Mouse (Mus musculus) limb, embryonic 10.5 days (tissue): Measurements from ENCODE around the gene Gm11444. TPM values are rescaled to one million over a fixed set of nuclear protein-coding genes. Genes with fewer than 3 reads are reported as not detected.

Experiments used
- DNase-seq: peaks from one replicate; pipeline ENCODE4 v3.0.0-alpha.2; 2017; ENCODE audit warnings: low spot score
- H3K27ac ChIP-seq: fragments of 300-500 bp; sonication (generic); 2 replicates; pipeline ENCODE4 v1.5.1; 2016; ENCODE audit warnings: mild to moderate bottlenecking
- H3K27me3 ChIP-seq: fragments of 300-500 bp; sonication (generic); 2 replicates; pipeline ENCODE4 v1.6.1; 2016; ENCODE audit warnings: low read depth, mild to moderate bottlenecking; ENCODE audit not compliant: poor library complexity, severe bottlenecking
- H3K36me3 ChIP-seq: fragments of 300-500 bp; sonication (generic); 2 replicates; pipeline ENCODE4 v1.6.1; 2016; ENCODE audit warnings: mild to moderate bottlenecking, moderate library complexity
- H3K4me1 ChIP-seq: fragments of 300-500 bp; sonication (generic); 2 replicates; pipeline ENCODE4 v1.6.1; 2016
- H3K4me3 ChIP-seq: fragments of 300-500 bp; sonication (generic); 2 replicates; pipeline ENCODE4 v1.5.1; 2016; ENCODE audit warnings: mild to moderate bottlenecking, moderate library complexity
- H3K9me3 ChIP-seq: fragments of 300-500 bp; sonication (generic); replicated peaks from 2 replicates; pipeline ENCODE4 v1.6.1; 2016; ENCODE audit warnings: mild to moderate bottlenecking
- WGBS: fragments of 180-500 bp; shearing (Covaris S2); methylation state at CpG from one replicate; pipeline ENCODE4 v1.1.7; 2016; 5-methylcytosine and 5-hydroxymethylcytosine counted together
- polyA plus RNA-seq: library from polyadenylated mRNA; unstranded; fragments of >200 nt; fragmentation: Nextera tagmentation; extraction: Ambion mirVana; gene quantifications from 2 replicates; pipeline ENCODE4 v1.2.1, GENCODE M21; 2016

Gm11444 gene
- polyA plus RNA-seq, 1 experiment from 2014 or later: not detected

GRCm38 (mm10) chr11:85845921-85846320 is 4.2 kb downstream of the Gm11444 start:
- no peaks in the 10 kb centered on the region for H3K9me3 ChIP-seq
- H3K27me3 ChIP-seq: peaks cover 57% of the 10 kb centered on the region
- 42% methylated on average over 5 of the region's 5 CpGs for WGBS
- peaks cover under 1% of the 10 kb centered on the region; the same call in 1 of the 2 replicates for H3K36me3 ChIP-seq
- H3K4me1 ChIP-seq: peaks cover 57% of the 10 kb centered on the region
- no peak overlapping the region for H3K27ac ChIP-seq
- DNase-seq: peak; percentile 31
- no peak overlapping the region for H3K4me3 ChIP-seq

- peak overlapping the region; percentile 67 for H3K4me3 ChIP-seq
- WGBS: 37% methylated on average over 5 of the region's 5 CpGs
- H3K9me3 ChIP-seq: no peaks in the 10 kb centered on the region
- peaks cover 62% of the 10 kb centered on the region for H3K27me3 ChIP-seq
- DNase-seq: no peak
- H3K36me3 ChIP-seq: peaks cover 10% of the 10 kb centered on the region
- peak overlapping the region; percentile 86; the same call in 1 of the 2 replicates for H3K27ac ChIP-seq
- H3K4me1 ChIP-seq: peaks cover 59% of the 10 kb centered on the region
Observed at GRCm38 (mm10) chr11:85844971-85845370, 5.2 kb downstream of the Gm11444 start.

- H3K4me1 ChIP-seq: peaks cover 59% of the 10 kb centered on the region
- peaks cover 65% of the 10 kb centered on the region for H3K27me3 ChIP-seq
- peak overlapping the region; percentile 67 for H3K4me3 ChIP-seq
- under 1% methylated on average over 54 of the region's 54 CpGs for WGBS
- H3K9me3 ChIP-seq: no peaks in the 10 kb centered on the region
- peak; percentile 98 for DNase-seq
- peaks cover 11% of the 10 kb centered on the region for H3K36me3 ChIP-seq
- H3K27ac ChIP-seq: peak overlapping the region; percentile 86
Observed at GRCm38 (mm10) chr11:85844144-85844965, 5.8 kb downstream of the Gm11444 start.

- peak; percentile 92 for DNase-seq
- Histone ChIP-seq H3K4me3 (peak overlapping the region; percentile 67), H3K36me3 (peaks cover 12% of the 10 kb centered on the region), H3K27me3 (peaks cover 76% of the 10 kb centered on the region), H3K9me3 (no peaks in the 10 kb centered on the region), H3K27ac (peak overlapping the region; percentile 86), H3K4me1 (peaks cover 55% of the 10 kb centered on the region)
- under 1% methylated on average over 18 of the region's 18 CpGs for WGBS
Observed at GRCm38 (mm10) chr11:85843347-85843692, 6.8 kb downstream of the Gm11444 start.

- Histone ChIP-seq H3K4me3 (peak overlapping the region; percentile 67), H3K4me1 (peaks cover 60% of the 10 kb centered on the region)
- WGBS: 5% methylated on average over 24 of the region's 24 CpGs
Observed at GRCm38 (mm10) chr11:85842596-85843346, 7.4 kb downstream of the Gm11444 start.

GRCm38 (mm10) chr11:85841980-85842379 is 8.2 kb downstream of the Gm11444 start:
- H3K4me1 ChIP-seq: peaks cover 68% of the 10 kb centered on the region
- peak overlapping the region; percentile 70 for H3K27ac ChIP-seq
- H3K4me3 ChIP-seq: peak overlapping the region; percentile 67
- peaks cover 83% of the 10 kb centered on the region for H3K27me3 ChIP-seq
- H3K9me3 ChIP-seq: no peaks in the 10 kb centered on the region
- peaks cover 23% of the 10 kb centered on the region for H3K36me3 ChIP-seq
- under 1% methylated on average over 32 of the region's 32 CpGs for WGBS
- peak; percentile 91 for DNase-seq

More at GRCm38 (mm10) chr11:85842596-85843346, 7.4 kb downstream of the Gm11444 start:
- Histone ChIP-seq H3K36me3 (peaks cover 18% of the 10 kb centered on the region), H3K9me3 (no peaks in the 10 kb centered on the region), H3K27ac (peak overlapping the region; percentile 86), H3K27me3 (peaks cover 81% of the 10 kb centered on the region)
- DNase-seq: peak; percentile 55

- H3K4me3 ChIP-seq: peak overlapping the region; percentile 67
- peaks cover 68% of the 10 kb centered on the region for H3K4me1 ChIP-seq
- peak overlapping the region; percentile 70 for H3K27ac ChIP-seq
- no peak for DNase-seq
- peaks cover 83% of the 10 kb centered on the region for H3K27me3 ChIP-seq
- WGBS: 7% methylated on average over 8 of the region's 8 CpGs
- H3K36me3 ChIP-seq: peaks cover 24% of the 10 kb centered on the region
- H3K9me3 ChIP-seq: no peaks in the 10 kb centered on the region
Observed at GRCm38 (mm10) chr11:85841211-85841681, 8.9 kb downstream of the Gm11444 start.

- Histone ChIP-seq H3K4me3 (peak overlapping the region; percentile 39), H3K4me1 (peaks cover 69% of the 10 kb centered on the region), H3K27me3 (peaks cover 83% of the 10 kb centered on the region), H3K36me3 (peaks cover 29% of the 10 kb centered on the region), H3K27ac (peak overlapping the region; percentile 70), H3K9me3 (no peaks in the 10 kb centered on the region)
- DNase-seq: peak; percentile 56
- WGBS: 5% methylated on average over 21 of the region's 21 CpGs
Observed at GRCm38 (mm10) chr11:85840803-85841145, 9.4 kb downstream of the Gm11444 start.

- 5% methylated on average over 27 of the region's 27 CpGs for WGBS
- Histone ChIP-seq H3K4me1 (peaks cover 71% of the 10 kb centered on the region), H3K36me3 (peaks cover 31% of the 10 kb centered on the region), H3K4me3 (peak overlapping the region; percentile 39), H3K9me3 (no peaks in the 10 kb centered on the region), H3K27ac (peak overlapping the region; percentile 70), H3K27me3 (peaks cover 83% of the 10 kb centered on the region)
- peak; percentile 62 for DNase-seq
Observed at GRCm38 (mm10) chr11:85840031-85840802, 9.9 kb downstream of the Gm11444 start.

GRCm38 (mm10) chr11:85839258-85840030 is 10.7 kb downstream of the Gm11444 start:
- 12% methylated on average over 7 of the region's 7 CpGs for WGBS
- H3K36me3 ChIP-seq: peaks cover 31% of the 10 kb centered on the region
- H3K4me1 ChIP-seq: peaks cover 68% of the 10 kb centered on the region
- DNase-seq: no peak
- H3K4me3 ChIP-seq: peak overlapping the region; percentile 70
- peak overlapping the region; percentile 70; the same call in 1 of the 2 replicates for H3K27ac ChIP-seq
- H3K9me3 ChIP-seq: no peaks in the 10 kb centered on the region
- peaks cover 87% of the 10 kb centered on the region for H3K27me3 ChIP-seq

- Histone ChIP-seq H3K4me3 (peak overlapping the region; percentile 70), H3K4me1 (peaks cover 68% of the 10 kb centered on the region), H3K27ac (peak overlapping the region; percentile 90), H3K9me3 (no peaks in the 10 kb centered on the region), H3K36me3 (peaks cover 31% of the 10 kb centered on the region), H3K27me3 (peaks cover 95% of the 10 kb centered on the region)
- WGBS: 6% methylated on average over 20 of the region's 20 CpGs
- peak; percentile 38 for DNase-seq
Observed at GRCm38 (mm10) chr11:85838424-85839257, 11.5 kb downstream of the Gm11444 start.
